Mouse (Mus musculus) hindbrain, embryonic 12.5 days (tissue): ENCODE results near the gene Dnaja2. TPM values are rescaled to one million over a fixed set of nuclear protein-coding genes. Genes with fewer than 3 reads are reported as not detected.
A peak's percentile ranks its signal among the peaks of the same experiment; 100 is the strongest.

Experiments
- ATAC-seq: fragments of 200-750 bp; cut with Nextera tagmentation; 2 replicates; pipeline ENCODE4 v1.8.0; 2017; ENCODE audit warnings: moderate TSS enrichment; ENCODE audit not compliant: low FRiP score
- H3K27ac ChIP-seq: fragments of 300-500 bp; sonication (generic); 2 replicates; pipeline ENCODE4 v1.5.1; 2016; ENCODE audit warnings: mild to moderate bottlenecking
- H3K27me3 ChIP-seq: fragments of 300-500 bp; sonication (generic); 2 replicates; pipeline ENCODE4 v1.6.1; 2016; ENCODE audit warnings: mild to moderate bottlenecking
- H3K36me3 ChIP-seq: fragments of 300-500 bp; sonication (generic); 2 replicates; pipeline ENCODE4 v1.6.1; 2016; ENCODE audit warnings: mild to moderate bottlenecking
- H3K4me1 ChIP-seq: fragments of 300-500 bp; sonication (generic); 2 replicates; pipeline ENCODE4 v1.6.1; 2016
- H3K4me2 ChIP-seq: fragments of 300-500 bp; sonication (generic); replicated peaks from 2 replicates; pipeline ENCODE4 v1.6.1; 2016; ENCODE audit warnings: mild to moderate bottlenecking
- H3K4me3 ChIP-seq: fragments of 300-500 bp; sonication (generic); 2 replicates; pipeline ENCODE4 v1.5.1; 2016; ENCODE audit warnings: mild to moderate bottlenecking
- H3K9ac ChIP-seq: fragments of 300-500 bp; sonication (generic); 2 replicates; pipeline ENCODE4 v1.6.1; 2016; ENCODE audit warnings: mild to moderate bottlenecking, moderate library complexity
- H3K9me3 ChIP-seq: fragments of 300-500 bp; sonication (generic); replicated peaks from 2 replicates; pipeline ENCODE4 v1.6.1; 2016; ENCODE audit warnings: mild to moderate bottlenecking
- WGBS: fragments of 180-500 bp; shearing (Covaris S2); methylation state at CpG from one replicate; pipeline ENCODE4 v1.1.7; 2016; 5-methylcytosine and 5-hydroxymethylcytosine counted together
- polyA plus RNA-seq: library from polyadenylated mRNA; unstranded; fragments of >200 nt; fragmentation: Nextera tagmentation; extraction: Ambion mirVana; gene quantifications from 2 replicates; pipeline ENCODE4 v1.2.1, GENCODE M21; 2016

Dnaja2 gene
- polyA plus RNA-seq, 1 experiment from 2014 or later = 174 TPM

DNA sequence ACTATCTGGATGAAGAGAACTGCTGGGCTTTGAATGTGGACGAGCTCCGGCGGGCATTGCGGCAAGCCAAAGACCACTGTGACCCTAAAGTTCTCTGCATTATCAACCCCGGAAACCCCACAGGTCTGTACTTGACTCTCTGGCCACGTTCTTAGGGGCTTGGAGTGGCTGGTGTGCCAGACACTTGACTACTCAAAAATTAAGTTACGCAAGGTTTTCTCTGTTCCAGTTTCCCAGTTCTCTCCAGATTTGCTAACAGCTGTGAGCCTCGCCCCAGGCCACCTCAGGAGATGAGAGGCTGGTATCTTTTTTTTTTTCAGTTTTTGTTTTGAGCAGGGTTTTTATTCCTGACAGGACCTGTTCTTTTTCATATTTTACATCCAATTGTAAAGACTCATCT, 42.9 kb downstream of the Dnaja2 start:
- H3K27me3 ChIP-seq = no peaks in the 10 kb centered on the region
- WGBS = 90% methylated on average over 8 of the region's 8 CpGs
- peaks cover 65% of the 10 kb centered on the region for H3K36me3 ChIP-seq

DNA sequence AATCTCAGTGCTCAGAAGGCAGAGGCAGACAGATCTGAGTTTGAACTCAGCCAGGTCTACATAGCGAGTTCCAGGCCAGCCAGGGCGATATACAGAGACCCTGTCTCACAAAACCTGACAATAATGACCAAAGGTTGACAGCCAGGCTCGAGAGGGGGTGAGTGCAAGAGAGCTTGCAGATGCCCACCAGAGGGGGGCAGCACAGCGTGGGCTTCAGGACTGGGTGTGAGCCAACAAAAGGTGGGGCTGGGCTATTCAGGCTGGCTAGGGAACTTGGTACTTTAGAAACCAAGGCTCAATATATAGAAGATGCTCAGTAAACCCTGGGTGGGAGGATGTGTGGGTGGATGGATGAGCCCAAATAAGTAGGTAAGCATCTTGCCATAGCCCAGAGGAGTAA, 46.5 kb downstream of the Dnaja2 start:
- H3K4me2 ChIP-seq = no peak overlapping the region
- no peak overlapping the region for H3K4me3 ChIP-seq
- no peaks in the 10 kb centered on the region for H3K9me3 ChIP-seq
- H3K27ac ChIP-seq = no peak overlapping the region
- H3K27me3 ChIP-seq = no peaks in the 10 kb centered on the region
- peaks cover 67% of the 10 kb centered on the region for H3K36me3 ChIP-seq
- 79% methylated on average over 4 of the region's 4 CpGs for WGBS
- H3K4me1 ChIP-seq = no peaks in the 10 kb centered on the region
- no peak for ATAC-seq
- H3K9ac ChIP-seq = no peak overlapping the region

More for the DNA sequence above, 42.9 kb downstream of the Dnaja2 start:
- H3K4me2 ChIP-seq = no peak overlapping the region
- H3K9me3 ChIP-seq = no peaks in the 10 kb centered on the region
- H3K9ac ChIP-seq = no peak overlapping the region
- no peak overlapping the region for H3K27ac ChIP-seq
- no peaks in the 10 kb centered on the region for H3K4me1 ChIP-seq
- no peak overlapping the region for H3K4me3 ChIP-seq
- no peak for ATAC-seq

DNA sequence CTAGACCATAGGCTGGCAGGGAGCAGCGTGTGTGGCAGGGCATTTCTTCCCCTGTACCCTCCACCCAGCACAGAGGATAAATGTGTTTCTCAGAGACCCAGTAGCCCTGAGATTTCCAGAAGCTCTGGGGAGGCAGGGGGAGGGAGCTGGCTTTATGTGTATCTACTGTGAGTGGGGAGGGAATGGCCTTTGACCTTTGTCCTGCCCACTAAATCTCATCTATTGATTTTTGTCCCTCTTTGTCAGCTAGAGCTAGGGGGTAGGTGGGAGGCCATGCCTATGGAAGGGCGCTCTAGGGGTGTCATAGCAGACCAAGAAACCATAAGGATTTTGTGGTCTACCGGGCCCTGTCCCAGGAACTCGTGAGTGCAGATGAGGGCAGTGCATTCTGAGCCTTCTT, 48.5 kb downstream of the Dnaja2 start:
- Histone ChIP-seq H3K4me1 (no peaks in the 10 kb centered on the region), H3K36me3 (peaks cover 52% of the 10 kb centered on the region), H3K27me3 (no peaks in the 10 kb centered on the region), H3K9ac (no peak overlapping the region), H3K27ac (no peak overlapping the region), H3K9me3 (no peaks in the 10 kb centered on the region), H3K4me2 (no peak overlapping the region), H3K4me3 (no peak overlapping the region)
- no peak for ATAC-seq
- 80% methylated on average over 4 of the region's 4 CpGs for WGBS

- H3K27me3 ChIP-seq = no peaks in the 10 kb centered on the region
- no peak overlapping the region for H3K9ac ChIP-seq
- H3K36me3 ChIP-seq = peaks cover 37% of the 10 kb centered on the region
- no peak overlapping the region for H3K27ac ChIP-seq
- 0 out of 2 replicates have a peak, but pooled peaks cover 3% of the 10 kb centered on the region for H3K4me1 ChIP-seq
- no peaks in the 10 kb centered on the region for H3K9me3 ChIP-seq
- no peak overlapping the region for H3K4me2 ChIP-seq
- WGBS = 87% methylated on average over 6 of the region's 6 CpGs
- no peak overlapping the region for H3K4me3 ChIP-seq
- no peak for ATAC-seq
These were observed 50.4 kb downstream of the Dnaja2 start for GRCm38 (mm10) chr8:85504704-85505103.

DNA sequence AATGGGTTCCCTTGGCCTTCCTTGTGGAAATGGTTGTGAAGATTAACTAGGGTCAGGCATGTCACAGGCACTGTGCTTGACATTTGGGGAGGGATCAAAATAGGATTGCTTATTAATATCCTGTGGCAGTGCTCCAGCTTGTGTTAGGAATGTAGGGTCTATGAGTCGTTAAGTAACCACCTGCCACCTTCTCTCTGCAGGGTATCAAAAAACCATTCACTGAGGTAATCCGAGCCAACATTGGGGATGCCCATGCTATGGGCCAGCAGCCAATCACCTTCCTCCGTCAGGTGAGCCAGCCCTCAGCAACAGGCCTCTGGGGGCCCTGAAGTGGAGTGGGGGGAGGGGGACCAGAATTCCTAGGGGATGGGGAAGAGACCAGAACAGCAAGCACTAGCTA, 52.1 kb downstream of the Dnaja2 start:
- Histone ChIP-seq H3K27ac (no peak overlapping the region), H3K27me3 (no peaks in the 10 kb centered on the region), H3K4me3 (no peak overlapping the region), H3K4me2 (no peak overlapping the region), H3K36me3 (peaks cover 29% of the 10 kb centered on the region; the same call in 1 of the 2 replicates), H3K9me3 (no peaks in the 10 kb centered on the region), H3K4me1 (0 out of 2 replicates have a peak, but pooled peaks cover 3% of the 10 kb centered on the region), H3K9ac (no peak overlapping the region)
- no peak for ATAC-seq
- WGBS = 74% methylated on average over 3 of the region's 3 CpGs

GRCm38 (mm10) chr8:85502381-85502780, 52.8 kb downstream of the Dnaja2 start:
- H3K9ac ChIP-seq = no peak overlapping the region

DNA sequence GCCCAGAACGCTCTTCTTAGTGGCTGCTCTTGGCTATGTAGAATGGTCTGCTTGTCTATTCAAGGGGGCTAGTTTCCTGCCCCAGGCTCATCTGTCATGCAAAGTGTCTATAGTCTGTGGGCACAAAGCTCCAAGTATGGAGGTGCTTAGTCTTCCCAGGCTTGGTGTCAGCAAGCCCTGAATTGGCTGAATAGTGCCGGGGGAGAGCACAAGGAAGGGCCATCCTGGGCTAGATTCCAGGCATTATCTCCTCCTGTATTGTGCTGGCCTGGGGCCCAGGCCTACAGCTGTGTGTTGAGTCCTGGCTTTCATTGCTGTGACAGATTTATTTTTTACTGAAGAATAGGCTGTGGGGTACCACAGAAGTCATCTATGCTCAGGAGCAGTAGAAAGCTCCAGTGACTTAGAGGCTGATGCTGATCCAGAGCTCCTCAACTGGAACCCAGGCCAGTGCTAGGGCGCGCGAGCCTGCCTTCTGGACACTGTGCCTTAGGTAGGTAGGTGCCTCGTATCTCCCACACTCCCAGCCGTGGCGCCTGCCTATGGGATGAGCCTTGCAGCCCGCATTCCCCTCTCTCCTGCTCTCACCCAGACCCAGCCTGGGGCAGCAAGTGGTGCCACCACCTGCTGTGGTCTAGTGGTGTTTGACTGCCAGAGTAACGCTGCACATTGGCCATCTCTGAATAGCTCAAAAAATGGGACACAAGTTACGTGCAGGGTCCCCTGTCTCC, 54.0 kb downstream of the Dnaja2 start:
- H3K9me3 ChIP-seq = no peaks in the 10 kb centered on the region
- no peak overlapping the region for H3K4me2 ChIP-seq
- peak overlapping the region; percentile 24; the same call in 1 of the 2 replicates for H3K27ac ChIP-seq
- 75% methylated on average over 11 of the region's 11 CpGs for WGBS
- ATAC-seq = peak; percentile 64; the same call in 1 of the 2 replicates
- no peak overlapping the region for H3K4me3 ChIP-seq
- H3K9ac ChIP-seq = no peak overlapping the region
- 0 out of 2 replicates have a peak, but pooled peaks cover 3% of the 10 kb centered on the region for H3K4me1 ChIP-seq
- peaks cover 17% of the 10 kb centered on the region; the same call in 1 of the 2 replicates for H3K36me3 ChIP-seq
- H3K27me3 ChIP-seq = no peaks in the 10 kb centered on the region

More at GRCm38 (mm10) chr8:85502381-85502780, 52.8 kb downstream of the Dnaja2 start:
- H3K36me3 ChIP-seq = peaks cover 25% of the 10 kb centered on the region; the same call in 1 of the 2 replicates
- H3K4me1 ChIP-seq = 0 out of 2 replicates have a peak, but pooled peaks cover 3% of the 10 kb centered on the region
- no peak for ATAC-seq
- no peak overlapping the region for H3K27ac ChIP-seq
- no peak overlapping the region for H3K4me3 ChIP-seq
- no peak overlapping the region for H3K4me2 ChIP-seq
- no peaks in the 10 kb centered on the region for H3K9me3 ChIP-seq
- no peaks in the 10 kb centered on the region for H3K27me3 ChIP-seq
- 75% methylated on average over 2 of the region's 2 CpGs for WGBS

GRCm38 (mm10) chr8:85500460-85500859, 54.7 kb downstream of the Dnaja2 start:
- no peaks in the 10 kb centered on the region for H3K9me3 ChIP-seq
- peaks cover 11% of the 10 kb centered on the region; the same call in 1 of the 2 replicates for H3K36me3 ChIP-seq
- ATAC-seq = no peak
- no peak overlapping the region for H3K9ac ChIP-seq
- 86% methylated on average over 10 of the region's 10 CpGs for WGBS
- H3K4me2 ChIP-seq = no peak overlapping the region
- H3K27ac ChIP-seq = peak overlapping the region; percentile 24; the same call in 1 of the 2 replicates
- no peaks in the 10 kb centered on the region for H3K27me3 ChIP-seq
- H3K4me1 ChIP-seq = 0 out of 2 replicates have a peak, but pooled peaks cover 3% of the 10 kb centered on the region
- H3K4me3 ChIP-seq = no peak overlapping the region

DNA sequence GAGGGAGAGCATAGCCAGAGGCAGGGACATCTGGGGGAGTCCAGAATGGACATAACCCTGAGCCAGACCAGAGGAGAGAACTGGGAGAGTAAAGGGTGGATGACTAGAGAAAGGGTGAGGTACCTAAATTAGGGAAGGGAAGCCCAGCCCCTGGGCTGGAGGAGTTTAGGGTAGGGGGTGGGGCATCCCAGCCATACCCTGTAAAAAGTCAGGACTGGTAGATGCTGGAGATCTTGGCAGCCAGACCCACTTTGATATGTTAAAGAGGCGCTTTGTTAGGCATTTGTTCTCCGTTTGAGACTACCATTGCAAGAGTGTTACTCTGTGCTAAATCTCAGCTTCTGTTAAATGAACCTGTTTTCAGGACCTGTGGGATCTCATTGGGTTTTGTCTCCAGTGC, 56.6 kb downstream of the Dnaja2 start:
- no peak overlapping the region for H3K4me2 ChIP-seq
- no peaks in the 10 kb centered on the region for H3K9me3 ChIP-seq
- no peak for ATAC-seq
- no peaks in the 10 kb centered on the region for H3K36me3 ChIP-seq
- 22% methylated on average over 2 of the region's 2 CpGs for WGBS
- no peak overlapping the region for H3K9ac ChIP-seq
- no peak overlapping the region for H3K4me3 ChIP-seq
- H3K4me1 ChIP-seq = peaks cover 7% of the 10 kb centered on the region
- no peaks in the 10 kb centered on the region for H3K27me3 ChIP-seq
- H3K27ac ChIP-seq = peak overlapping the region; percentile 18; the same call in 1 of the 2 replicates

- 94% methylated on average over 4 of the region's 4 CpGs for WGBS
- H3K4me1 ChIP-seq = peaks cover 14% of the 10 kb centered on the region
These were observed 58.4 kb downstream of the Dnaja2 start for GRCm38 (mm10) chr8:85496778-85497177.

GRCm38 (mm10) chr8:85496125-85496524, 59.0 kb downstream of the Dnaja2 start:
- H3K4me1 ChIP-seq = peaks cover 11% of the 10 kb centered on the region
- no peaks in the 10 kb centered on the region for H3K27me3 ChIP-seq
- H3K4me3 ChIP-seq = no peak overlapping the region
- ATAC-seq = no peak
- no peak overlapping the region for H3K9ac ChIP-seq
- 84% methylated on average over 5 of the region's 5 CpGs for WGBS
- H3K36me3 ChIP-seq = no peaks in the 10 kb centered on the region
- H3K27ac ChIP-seq = no peak overlapping the region
- H3K9me3 ChIP-seq = no peaks in the 10 kb centered on the region
- H3K4me2 ChIP-seq = no peak overlapping the region

More at GRCm38 (mm10) chr8:85496778-85497177, 58.4 kb downstream of the Dnaja2 start:
- Histone ChIP-seq H3K27me3 (no peaks in the 10 kb centered on the region), H3K4me2 (no peak overlapping the region), H3K9ac (no peak overlapping the region), H3K9me3 (no peaks in the 10 kb centered on the region), H3K4me3 (no peak overlapping the region), H3K36me3 (no peaks in the 10 kb centered on the region), H3K27ac (no peak overlapping the region)
- ATAC-seq = no peak

GRCm38 (mm10) chr8:85492940-85493931, 61.9 kb downstream of the Dnaja2 start:
- WGBS = 7% methylated on average over 46 of the region's 49 CpGs
- peak; percentile 17; the same call in 1 of the 2 replicates for ATAC-seq
- Histone ChIP-seq H3K27me3 (no peaks in the 10 kb centered on the region), H3K4me3 (peak overlapping the region; percentile 78), H3K4me1 (peaks cover 11% of the 10 kb centered on the region), H3K4me2 (peak overlapping the region; percentile 85), H3K27ac (peak overlapping the region; percentile 30; the same call in 1 of the 2 replicates), H3K9me3 (no peaks in the 10 kb centered on the region), H3K9ac (peak overlapping the region; percentile 80), H3K36me3 (no peaks in the 10 kb centered on the region)
